Mouse (Mus musculus): ENCODE results near the gene Zrsr1. TPM values are rescaled to one million over a fixed set of nuclear protein-coding genes. Genes with fewer than 3 reads are reported as not detected.

The Zrsr1 gene
- polyA plus RNA-seq (2012; ENCODE audit: insufficient read depth, low replicate concordance): 2.8 and 3.1 TPM in 2 replicates

GRCm38 (mm10) chr11:22971835-22972709 lies at the start of gene Zrsr1:
Gene Zrsr1 (plus strand): TSS chr11:22972005.
- H3K9me3 ChIP-seq: peaks cover 18% of the 10 kb centered on the region
- H3K36me3 ChIP-seq (replicated peaks; ENCODE audit: low read length): peaks cover 41% of the 10 kb centered on the region
- peaks cover 45% of the 10 kb centered on the region for H3K4me1 ChIP-seq
- no peak for TF ChIP-seq FLI1 (IDR thresholded peaks at IDR 0.05; ENCODE audit: low read length)
- TF ChIP-seq GATA1 (IDR thresholded peaks at IDR 0.05; ENCODE audit: borderline replicate concordance, low read length): no peak
- peak within 1 kb of the TSS; percentile 96 for H3K4me3 ChIP-seq (replicated peaks)
- no peaks in the 10 kb centered on the region for H3K27me3 ChIP-seq (replicated peaks)

GRCm38 (mm10) chr11:22922546-22922945 lies 49.3 kb upstream of the Zrsr1 start:
- Histone ChIP-seq H3K36me3 (replicated peaks; ENCODE audit: low read length) (peaks cover under 1% of the 10 kb centered on the region), H3K4me3 (replicated peaks) (no peak overlapping the region), H3K4me1 (peaks cover 10% of the 10 kb centered on the region), H3K27me3 (replicated peaks) (no peaks in the 10 kb centered on the region), H3K9me3 (no peaks in the 10 kb centered on the region)
- TF ChIP-seq FLI1 (IDR thresholded peaks at IDR 0.05; ENCODE audit: low read length): no peak
- TF ChIP-seq GATA1 (IDR thresholded peaks at IDR 0.05; ENCODE audit: borderline replicate concordance, low read length): no peak

- H3K4me3 ChIP-seq (replicated peaks): no peak overlapping the region
- TF ChIP-seq GATA1 (IDR thresholded peaks at IDR 0.05; ENCODE audit: borderline replicate concordance, low read length) (no peak), FLI1 (IDR thresholded peaks at IDR 0.05; ENCODE audit: low read length) (no peak)
- H3K4me1 ChIP-seq: peaks cover 14% of the 10 kb centered on the region
- no peaks in the 10 kb centered on the region for H3K9me3 ChIP-seq
- no peaks in the 10 kb centered on the region for H3K36me3 ChIP-seq (replicated peaks; ENCODE audit: low read length)
- H3K27me3 ChIP-seq (replicated peaks): no peaks in the 10 kb centered on the region
Observed at GRCm38 (mm10) chr11:22923606-22924005, 48.2 kb upstream of the Zrsr1 start.

- Histone ChIP-seq H3K4me1 (peaks cover 53% of the 10 kb centered on the region), H3K36me3 (replicated peaks; ENCODE audit: low read length) (no peaks in the 10 kb centered on the region), H3K9me3 (no peaks in the 10 kb centered on the region), H3K4me3 (replicated peaks) (peak overlapping the region; percentile 84), H3K27me3 (replicated peaks) (no peaks in the 10 kb centered on the region)
- TF ChIP-seq FLI1 (IDR thresholded peaks at IDR 0.05; ENCODE audit: low read length) (no peak), GATA1 (IDR thresholded peaks at IDR 0.05; ENCODE audit: borderline replicate concordance, low read length) (no peak)
Observed at GRCm38 (mm10) chr11:22928586-22929169, 43.1 kb upstream of the Zrsr1 start.

GRCm38 (mm10) chr11:22930129-22930528 lies 41.7 kb upstream of the Zrsr1 start:
- TF ChIP-seq FLI1 (IDR thresholded peaks at IDR 0.05; ENCODE audit: low read length): no peak
- TF ChIP-seq GATA1 (IDR thresholded peaks at IDR 0.05; ENCODE audit: borderline replicate concordance, low read length): no peak
- H3K4me1 ChIP-seq: peaks cover 52% of the 10 kb centered on the region
- no peaks in the 10 kb centered on the region for H3K36me3 ChIP-seq (replicated peaks; ENCODE audit: low read length)
- H3K9me3 ChIP-seq: no peaks in the 10 kb centered on the region
- no peaks in the 10 kb centered on the region for H3K27me3 ChIP-seq (replicated peaks)
- H3K4me3 ChIP-seq (replicated peaks): no peak overlapping the region

GRCm38 (mm10) chr11:22931320-22931905 lies 40.4 kb upstream of the Zrsr1 start:
- H3K4me3 ChIP-seq (replicated peaks): no peak overlapping the region
- H3K4me1 ChIP-seq: peaks cover 47% of the 10 kb centered on the region
- H3K9me3 ChIP-seq: no peaks in the 10 kb centered on the region
- TF ChIP-seq GATA1 (IDR thresholded peaks at IDR 0.05; ENCODE audit: borderline replicate concordance, low read length): no peak
- TF ChIP-seq FLI1 (IDR thresholded peaks at IDR 0.05; ENCODE audit: low read length): no peak
- H3K27me3 ChIP-seq (replicated peaks): no peaks in the 10 kb centered on the region
- H3K36me3 ChIP-seq (replicated peaks; ENCODE audit: low read length): no peaks in the 10 kb centered on the region

- TF ChIP-seq FLI1 (IDR thresholded peaks at IDR 0.05; ENCODE audit: low read length) (no peak), GATA1 (IDR thresholded peaks at IDR 0.05; ENCODE audit: borderline replicate concordance, low read length) (no peak)
- peaks cover 47% of the 10 kb centered on the region for H3K4me1 ChIP-seq
- H3K36me3 ChIP-seq (replicated peaks; ENCODE audit: low read length): no peaks in the 10 kb centered on the region
- no peak overlapping the region for H3K4me3 ChIP-seq (replicated peaks)
- H3K9me3 ChIP-seq: no peaks in the 10 kb centered on the region
- no peaks in the 10 kb centered on the region for H3K27me3 ChIP-seq (replicated peaks)
Observed at GRCm38 (mm10) chr11:22932167-22932566, 39.6 kb upstream of the Zrsr1 start.

- Histone ChIP-seq H3K4me1 (peaks cover 21% of the 10 kb centered on the region), H3K36me3 (replicated peaks; ENCODE audit: low read length) (no peaks in the 10 kb centered on the region), H3K27me3 (replicated peaks) (no peaks in the 10 kb centered on the region), H3K4me3 (replicated peaks) (no peak overlapping the region), H3K9me3 (no peaks in the 10 kb centered on the region)
- no peak for TF ChIP-seq FLI1 (IDR thresholded peaks at IDR 0.05; ENCODE audit: low read length)
- TF ChIP-seq GATA1 (IDR thresholded peaks at IDR 0.05; ENCODE audit: borderline replicate concordance, low read length): no peak
Observed at GRCm38 (mm10) chr11:22936446-22937125, 35.2 kb upstream of the Zrsr1 start.

- Histone ChIP-seq H3K9me3 (no peaks in the 10 kb centered on the region), H3K36me3 (replicated peaks; ENCODE audit: low read length) (no peaks in the 10 kb centered on the region), H3K4me1 (peaks cover 10% of the 10 kb centered on the region), H3K4me3 (replicated peaks) (no peak overlapping the region), H3K27me3 (replicated peaks) (no peaks in the 10 kb centered on the region)
- TF ChIP-seq GATA1 (IDR thresholded peaks at IDR 0.05; ENCODE audit: borderline replicate concordance, low read length): no peak
- no peak for TF ChIP-seq FLI1 (IDR thresholded peaks at IDR 0.05; ENCODE audit: low read length)
Observed at GRCm38 (mm10) chr11:22937716-22938316, 34.0 kb upstream of the Zrsr1 start.

Measured in megakaryocyte, embryonic 14.5 days (primary cell).